Mouse (Mus musculus) thymus, adult 2 months (tissue): Measurements from ENCODE around the gene Arrdc4.

Source experiments
- CTCF ChIP-seq: fragments of 200-500 bp; IDR thresholded peaks from 2 replicates; pipeline ENCODE4 v1.5.1; 2012; ENCODE audit warnings: mild to moderate bottlenecking, control low read depth, low read length, moderate library complexity, borderline replicate concordance; ENCODE audit not compliant: control insufficient read depth, poor library complexity, insufficient read depth; ENCODE audit errors: extremely low read depth
- POLR2A ChIP-seq: fragments of 200-500 bp; IDR thresholded peaks from 2 replicates; pipeline ENCODE4 v1.6.1; 2012; ENCODE audit warnings: mild to moderate bottlenecking, low read length, control low read depth, moderate library complexity; ENCODE audit not compliant: control insufficient read depth, poor library complexity, insufficient read depth; ENCODE audit errors: extremely low read depth

GRCm38 (mm10) chr7:68691454-68691853 lies 57.6 kb downstream of the Arrdc4 start:
- TF ChIP-seq CTCF = no peak
- TF ChIP-seq POLR2A = no peak
